Mouse (Mus musculus) left cerebral cortex, adult 8-10 months (tissue): Measurements from ENCODE around the gene Rps2. TPM values are rescaled to one million over a fixed set of nuclear protein-coding genes. Genes with fewer than 3 reads are reported as not detected.
"Not testable (repeated sequence)": the region's sequence is repeated elsewhere in the genome, so short reads cannot be mapped to it uniquely, and the experiment has no call there.

ENCODE experiments used
- DNase-seq, 2 experiments: peaks; one replicate each; pipeline ENCODE4 v3.0.0; 2022; ENCODE audit warnings: low spot score in 2 of 2
- total RNA-seq, 4 experiments: library from RNA; stranded (reverse); gene quantifications; 2 replicates each; pipeline ENCODE4 v1.2.4; 2022

Gene Rps2
- 100 to 1,000 TPM; 270 to 312 (median 290) TPM for total RNA-seq

DNA sequence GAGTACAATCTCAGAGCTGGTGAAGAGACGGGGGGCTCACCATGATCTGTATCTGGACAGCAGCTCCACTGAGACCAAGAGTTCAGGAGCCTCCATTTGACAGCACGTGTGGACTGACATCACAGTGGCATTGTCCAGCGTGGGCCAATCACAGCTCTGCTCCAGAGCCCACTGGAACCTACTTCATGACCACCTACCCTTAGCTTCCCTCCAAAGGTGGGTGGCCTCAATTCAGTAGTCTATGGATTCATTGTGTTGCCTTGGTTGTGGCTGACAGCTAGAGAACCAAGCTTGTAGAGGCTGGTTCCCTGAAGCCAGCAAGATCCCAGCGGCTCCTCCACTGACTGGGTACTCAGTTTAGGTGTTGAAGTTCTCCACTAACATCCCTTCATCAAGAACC lies at the start of gene Rps2, which contains the start of gene Rnf151:
Gene Rps2 (plus strand): TSS at position 174 of the 400 bp plus-strand sequence.
Gene Rnf151 (minus strand): TSS at position 121 of the 400 bp plus-strand sequence.
- no peak for DNase-seq

DNA sequence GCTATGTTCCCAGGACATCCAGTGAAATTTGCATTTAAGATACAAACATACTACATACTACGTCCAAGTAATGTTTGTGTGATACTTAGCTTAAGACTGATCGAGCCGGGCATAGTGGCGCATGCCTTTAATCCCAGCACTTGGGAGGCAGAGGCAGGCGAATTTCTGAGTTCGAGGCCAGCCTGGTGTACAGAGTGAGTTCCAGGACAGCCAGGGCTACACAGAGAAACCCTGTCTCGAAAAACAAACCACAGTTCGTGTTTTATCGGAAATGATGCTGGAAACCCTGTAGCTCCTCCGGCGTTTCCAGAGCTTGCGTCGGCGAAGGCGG lies 48.7 kb upstream of the Rps2 start:
- not testable (repeated sequence) for DNase-seq

DNA sequence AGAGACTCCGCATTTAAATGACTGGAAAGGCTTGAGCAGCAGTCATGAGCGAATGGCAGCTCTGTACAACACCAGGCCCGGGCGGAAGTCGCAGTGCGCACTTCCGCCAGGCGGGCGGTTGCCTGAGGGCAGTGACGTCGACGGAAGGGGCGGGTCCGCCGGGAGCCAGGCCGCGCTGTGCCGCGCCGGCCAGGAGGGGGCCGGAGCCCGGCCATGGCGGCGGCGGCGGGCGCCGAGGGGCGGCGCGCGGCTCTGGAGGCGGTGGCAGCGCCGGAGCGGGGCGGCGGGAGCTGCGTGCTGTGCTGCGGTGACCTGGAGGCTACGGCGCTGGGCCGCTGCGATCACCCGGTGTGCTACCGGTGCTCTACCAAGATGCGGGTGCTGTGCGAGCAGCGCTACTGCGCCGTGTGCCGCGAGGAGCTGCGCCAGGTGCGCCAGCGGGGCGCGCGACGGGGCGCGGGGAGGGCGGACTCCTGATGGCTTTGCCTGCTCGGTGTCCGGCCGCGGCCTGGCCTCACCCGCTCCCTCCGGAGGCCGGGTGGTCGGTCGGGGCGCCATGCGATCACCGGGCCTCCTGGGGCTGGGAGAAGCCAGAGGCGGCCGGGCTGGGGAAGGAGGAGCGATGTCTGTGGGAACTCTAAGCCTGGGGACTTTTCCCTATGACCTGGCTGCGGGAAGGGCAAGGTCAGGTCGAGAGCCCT lies 48.2 kb upstream of the Rps2 start, which contains the start of gene Zfp598:
Gene Zfp598 (plus strand): TSS at position 143 of the 701 bp plus-strand sequence.
- peak; percentile 86 to 91 for DNase-seq

DNA sequence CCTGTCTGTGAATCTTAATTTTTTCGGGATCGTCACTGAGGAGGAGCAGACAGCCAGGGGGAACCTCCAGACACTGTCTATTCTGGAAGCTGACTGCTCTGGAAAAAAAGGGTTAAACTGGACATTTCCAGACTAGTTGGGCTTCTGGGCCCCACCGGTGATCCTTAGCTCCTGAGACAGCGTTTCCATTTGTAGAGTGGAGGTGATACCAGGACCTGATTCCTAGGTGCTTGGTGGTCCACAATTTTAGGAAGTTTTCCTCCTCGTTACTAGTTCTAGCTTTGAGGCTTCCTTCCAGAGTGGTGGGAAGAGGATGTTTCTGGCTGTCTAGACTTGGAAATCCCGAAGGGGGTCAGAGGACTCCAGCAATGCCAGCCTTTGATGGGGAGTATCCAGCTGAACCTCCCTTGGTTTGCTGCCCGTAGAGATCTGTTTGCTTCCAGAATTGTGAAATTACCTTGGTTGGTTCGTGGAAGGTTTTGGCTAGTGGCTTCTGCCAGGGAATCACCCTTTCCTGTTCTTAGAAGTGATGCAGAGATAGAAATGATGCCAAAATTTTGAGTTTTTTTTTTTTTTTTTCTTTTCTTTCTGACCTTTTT lies 47.6 kb upstream of the Rps2 start:
- no peak for DNase-seq

DNA sequence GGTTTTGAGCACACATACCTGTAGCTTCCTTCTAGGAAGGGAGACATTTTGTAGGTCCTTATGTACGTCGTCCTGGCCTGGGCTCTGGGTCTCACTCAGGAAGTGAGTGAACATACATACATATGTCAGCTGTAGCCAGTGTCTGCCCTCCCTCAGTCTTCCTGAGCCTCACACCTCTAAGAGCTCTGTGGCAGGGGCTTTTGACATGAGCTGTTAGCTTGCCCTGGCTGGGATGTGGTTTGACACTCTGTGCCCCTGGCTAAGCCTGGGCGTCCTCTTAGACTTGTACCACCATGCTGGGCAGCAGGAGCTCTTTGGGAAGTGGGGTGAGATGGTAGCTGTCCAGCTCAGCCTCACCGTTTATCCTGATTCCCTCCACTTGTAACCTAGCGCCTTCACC lies 46.6 kb upstream of the Rps2 start:
- DNase-seq, result no peak

DNA sequence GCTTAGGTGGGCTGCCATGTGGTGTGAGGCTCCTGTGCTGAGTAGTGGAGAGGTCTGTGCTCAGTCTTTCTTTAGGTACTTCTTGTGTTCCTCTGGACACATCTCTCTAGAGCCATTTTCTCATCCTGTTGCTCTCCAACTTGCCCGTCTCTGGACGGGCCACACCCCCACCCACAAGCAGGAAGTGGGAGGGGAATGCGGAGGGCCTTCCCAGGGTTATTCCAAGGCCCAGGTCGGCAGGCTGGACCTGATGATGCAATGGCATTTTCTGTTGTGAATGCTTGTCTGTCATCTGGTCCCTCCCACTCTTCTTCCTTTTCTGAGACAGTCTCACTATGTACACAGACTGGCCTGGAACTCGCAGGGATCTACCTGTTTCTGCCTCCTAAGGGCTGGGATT lies 45.8 kb upstream of the Rps2 start:
- DNase-seq, result no peak

DNA sequence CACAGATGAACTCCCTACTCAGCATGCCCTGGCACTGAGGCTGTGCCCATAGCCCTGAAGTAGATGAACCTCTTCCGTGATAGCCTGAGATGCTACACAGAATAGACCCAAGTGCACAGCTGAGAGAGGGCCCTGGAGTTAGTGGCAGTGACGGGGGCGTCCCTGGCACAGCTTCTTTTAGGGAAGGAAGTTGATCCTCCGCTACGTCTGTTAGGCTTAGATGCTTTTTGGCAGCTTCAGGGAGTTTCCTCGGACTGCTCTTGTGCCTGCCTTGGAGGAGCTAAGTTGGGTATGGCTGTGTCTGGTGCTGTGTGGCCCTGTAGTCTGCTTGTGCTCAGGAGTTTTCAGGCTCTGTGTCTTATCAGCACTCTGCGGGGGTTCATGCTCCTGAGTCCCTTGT lies 43.6 kb upstream of the Rps2 start:
- DNase-seq, result no peak

DNA sequence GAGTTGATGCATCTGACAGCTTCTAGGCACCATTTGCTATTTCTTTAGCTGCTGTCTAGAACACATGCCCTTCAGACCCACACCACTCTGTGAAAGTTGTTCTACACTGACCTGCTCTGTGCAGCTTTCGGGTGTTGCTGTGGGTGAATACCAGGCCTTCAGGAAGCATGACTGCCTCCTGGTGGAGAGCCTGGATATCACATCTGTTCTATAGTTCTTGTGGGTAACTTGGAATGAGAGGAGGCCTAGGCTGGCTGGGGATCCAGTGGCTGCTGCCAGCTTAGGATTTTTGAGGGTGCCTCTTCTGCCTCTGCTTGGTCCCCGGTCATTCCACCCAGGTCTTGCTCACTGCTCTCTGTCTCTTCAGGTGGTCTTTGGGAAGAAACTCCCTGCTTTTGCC lies 41.7 kb upstream of the Rps2 start:
- DNase-seq, result no peak

DNA sequence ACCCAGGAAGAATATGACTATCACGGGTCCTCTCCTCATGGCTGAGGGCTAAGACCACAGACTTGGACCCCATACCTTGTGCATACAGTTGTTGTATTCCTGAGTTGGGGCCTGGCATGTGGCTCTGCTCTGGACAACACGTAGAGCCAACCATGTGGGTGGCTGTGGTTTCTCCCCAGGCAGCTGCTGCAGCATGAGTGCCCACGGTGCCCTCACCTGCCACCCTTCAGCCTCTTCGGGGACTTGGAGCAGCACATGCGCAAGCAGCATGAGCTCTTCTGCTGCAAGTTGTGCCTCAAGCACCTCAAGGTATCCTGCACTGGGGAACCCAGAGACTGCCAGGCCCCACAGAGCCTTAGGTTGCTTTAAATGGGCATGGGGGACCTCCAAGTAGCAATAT lies 41.0 kb upstream of the Rps2 start:
- DNase-seq, result no peak

DNA sequence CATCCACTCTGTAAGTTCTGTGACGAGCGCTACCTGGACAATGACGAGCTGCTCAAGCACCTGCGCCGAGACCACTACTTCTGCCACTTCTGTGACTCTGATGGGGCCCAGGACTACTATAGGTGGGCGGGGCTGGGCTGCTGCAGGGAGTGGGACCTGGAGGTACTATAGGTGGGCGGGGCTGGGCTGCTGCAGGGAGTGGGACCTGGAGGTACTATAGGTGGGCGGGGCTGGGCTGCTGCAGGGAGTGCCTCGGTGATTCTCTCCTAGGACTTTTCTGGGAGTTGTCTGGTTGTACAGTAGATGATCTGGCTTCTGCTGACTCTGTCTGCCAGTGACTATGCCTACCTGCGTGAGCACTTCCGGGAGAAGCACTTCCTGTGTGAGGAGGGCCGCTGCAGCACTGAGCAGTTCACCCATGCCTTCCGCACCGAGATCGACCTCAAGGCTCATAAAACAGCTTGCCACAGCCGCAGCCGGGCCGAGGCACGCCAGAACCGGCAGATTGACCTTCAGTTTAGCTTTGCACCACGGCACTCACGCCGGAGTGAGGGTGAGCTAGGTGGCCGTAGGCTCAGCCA lies 40.3 kb upstream of the Rps2 start:
- no peak for DNase-seq

DNA sequence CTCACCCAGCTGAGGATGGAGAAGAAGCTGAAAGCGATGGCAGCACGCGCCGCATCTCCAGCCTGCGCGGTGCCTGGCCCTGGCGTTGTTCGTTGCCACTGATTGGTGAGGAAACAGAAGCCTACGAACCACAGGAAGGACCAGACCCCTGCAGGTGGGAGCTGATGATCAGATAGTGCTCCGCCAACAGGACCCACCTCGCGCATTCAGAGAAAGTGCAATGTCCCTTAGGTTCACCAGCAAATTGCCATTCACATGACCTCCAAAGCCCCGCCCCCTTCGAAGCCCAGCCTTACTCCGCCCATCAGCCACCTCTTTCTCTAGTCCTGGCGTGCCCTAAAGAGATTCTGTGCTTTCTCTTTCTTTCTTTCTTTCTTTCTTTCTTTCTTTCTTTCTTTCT lies 31.4 kb upstream of the Rps2 start:
- DNase-seq, result no peak

DNA sequence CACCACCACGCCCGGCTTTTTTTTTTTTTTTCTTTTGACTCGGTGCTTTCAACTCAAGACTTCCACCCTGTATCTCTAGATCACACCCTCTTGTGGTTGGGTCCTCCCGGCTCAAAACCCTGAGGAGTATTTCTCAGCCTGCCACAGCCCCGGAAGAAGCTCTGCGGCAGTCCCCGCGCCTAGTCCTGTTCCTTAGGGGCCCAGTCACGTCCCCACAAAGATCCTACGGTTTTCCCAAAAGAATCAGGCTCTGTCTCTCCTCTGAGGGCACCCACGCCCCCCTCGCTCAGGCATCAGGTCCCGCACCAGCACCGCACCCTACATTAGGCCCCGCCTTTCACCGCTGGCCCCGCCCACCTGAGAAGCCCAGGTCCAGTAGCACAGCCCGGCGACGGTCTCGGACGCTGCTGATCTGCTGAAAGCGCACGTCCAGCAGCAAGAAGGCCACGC lies 30.7 kb upstream of the Rps2 start:
- no peak for DNase-seq

DNA sequence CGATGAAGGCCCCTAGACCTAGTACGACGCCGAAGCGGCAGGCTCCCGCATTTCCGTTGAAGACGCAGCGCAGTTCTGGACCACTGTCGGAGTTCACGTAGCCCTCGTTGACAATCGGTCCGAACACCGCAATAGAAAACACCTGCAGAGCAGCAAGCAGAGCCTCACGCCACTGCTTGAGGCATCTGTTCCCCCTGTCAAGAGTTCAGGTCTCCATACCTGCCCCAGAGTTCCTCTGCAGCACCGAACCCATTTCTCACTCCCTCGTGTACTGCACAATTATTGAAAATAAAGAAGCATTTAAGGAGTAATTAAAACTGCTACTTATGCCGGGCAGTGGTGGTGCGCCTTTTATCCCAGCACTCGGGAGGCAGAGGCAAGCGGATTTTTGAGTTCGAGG lies 30.3 kb upstream of the Rps2 start:
- DNase-seq, result no peak

DNA sequence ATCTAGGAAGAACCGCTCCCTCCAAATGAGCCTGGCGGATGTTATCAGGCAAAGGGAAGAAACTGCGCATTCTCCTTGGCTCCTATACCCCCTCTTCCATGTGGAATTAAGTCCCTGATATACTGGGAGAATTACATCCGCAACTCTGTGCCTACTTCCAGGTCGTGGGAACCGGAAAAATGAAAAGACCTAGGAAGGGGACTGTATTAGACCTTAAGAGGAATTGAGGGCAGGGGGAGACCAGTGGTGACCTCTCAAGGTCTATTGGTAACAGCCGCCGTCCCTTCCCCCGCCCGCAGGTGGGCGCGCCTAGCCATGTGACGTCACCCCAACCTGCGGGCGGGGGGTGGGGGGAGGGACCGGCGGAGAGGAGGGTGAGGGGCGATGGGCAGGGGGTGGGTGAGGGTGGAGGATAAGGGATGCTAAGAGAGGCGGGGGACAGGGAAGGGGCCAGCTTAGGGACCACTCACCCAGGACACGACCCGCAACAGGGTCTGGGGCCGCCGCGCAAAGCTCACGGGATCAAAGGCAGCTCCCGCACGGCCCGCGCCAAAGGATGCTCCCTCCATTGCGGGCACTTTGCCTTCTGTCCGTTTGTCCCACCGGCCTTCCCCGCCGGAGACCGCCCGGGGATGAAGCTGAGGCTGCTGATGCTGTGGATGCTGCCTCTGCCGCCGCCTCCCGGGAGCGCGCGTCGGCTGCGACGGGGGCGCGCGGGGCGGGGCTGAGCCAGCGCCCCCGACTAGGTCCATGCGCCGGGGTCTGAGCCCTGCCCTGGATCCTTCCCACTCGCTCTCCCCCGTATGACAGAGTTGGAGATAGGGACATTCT lies 28.4 kb upstream of the Rps2 start, which contains the start of gene Syngr3:
Gene Syngr3 (minus strand): TSS at position 705 of the 831 bp plus-strand sequence.
- DNase-seq, result peak; percentile 25 to 53

DNA sequence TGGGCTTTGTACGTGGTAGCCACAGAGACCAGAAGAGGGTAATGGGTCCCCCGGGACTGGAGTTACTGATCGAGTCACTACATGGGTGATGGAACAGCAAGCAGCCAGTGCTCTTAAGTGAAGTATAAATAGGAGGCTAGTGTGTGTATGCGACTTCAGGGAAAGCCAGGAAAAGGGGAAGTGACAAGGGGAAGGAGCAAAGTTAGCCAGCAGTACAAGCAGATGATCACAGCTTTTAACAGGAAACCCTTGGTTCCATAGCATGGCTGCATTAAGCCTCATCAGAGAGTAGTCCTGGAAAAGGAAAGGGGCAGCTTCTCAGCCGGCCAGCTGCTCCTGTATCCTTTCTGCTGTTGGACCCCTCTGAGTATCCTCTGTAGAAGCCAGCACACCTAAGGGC lies 25.5 kb upstream of the Rps2 start:
- no peak for DNase-seq

DNA sequence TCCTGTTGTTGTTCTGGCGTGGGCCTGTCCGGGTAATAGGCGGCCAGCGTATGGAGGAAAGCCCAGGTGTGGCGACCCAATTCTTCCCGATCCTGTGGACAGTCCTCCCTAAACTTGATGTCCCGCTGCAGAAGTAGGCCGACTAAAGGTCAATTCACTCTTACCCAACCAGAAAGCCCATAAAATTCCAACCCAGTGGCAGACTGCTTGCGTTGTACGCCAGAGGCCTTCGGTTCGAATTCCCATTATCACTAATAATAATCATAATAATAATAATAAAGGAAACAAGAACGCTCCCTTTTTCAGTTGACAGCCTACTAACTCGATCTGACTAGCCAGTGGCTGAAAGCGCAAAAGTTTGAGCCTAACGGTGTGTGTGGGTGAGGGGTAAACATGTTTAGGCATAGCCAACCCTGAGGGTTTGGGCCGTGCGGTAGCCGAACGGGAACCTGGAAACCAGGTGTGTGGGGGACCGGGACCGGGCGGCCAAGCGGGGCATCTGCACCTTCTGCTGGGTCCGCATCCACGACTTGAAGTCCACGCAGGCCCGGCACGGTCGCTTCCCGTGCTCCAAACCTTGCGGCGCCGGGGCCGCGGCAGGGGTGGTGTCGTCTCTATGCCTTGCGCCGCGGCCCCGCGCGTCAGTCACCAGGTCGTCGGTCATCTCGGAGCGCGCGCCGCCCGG lies 22.4 kb upstream of the Rps2 start:
- no peak for DNase-seq

DNA sequence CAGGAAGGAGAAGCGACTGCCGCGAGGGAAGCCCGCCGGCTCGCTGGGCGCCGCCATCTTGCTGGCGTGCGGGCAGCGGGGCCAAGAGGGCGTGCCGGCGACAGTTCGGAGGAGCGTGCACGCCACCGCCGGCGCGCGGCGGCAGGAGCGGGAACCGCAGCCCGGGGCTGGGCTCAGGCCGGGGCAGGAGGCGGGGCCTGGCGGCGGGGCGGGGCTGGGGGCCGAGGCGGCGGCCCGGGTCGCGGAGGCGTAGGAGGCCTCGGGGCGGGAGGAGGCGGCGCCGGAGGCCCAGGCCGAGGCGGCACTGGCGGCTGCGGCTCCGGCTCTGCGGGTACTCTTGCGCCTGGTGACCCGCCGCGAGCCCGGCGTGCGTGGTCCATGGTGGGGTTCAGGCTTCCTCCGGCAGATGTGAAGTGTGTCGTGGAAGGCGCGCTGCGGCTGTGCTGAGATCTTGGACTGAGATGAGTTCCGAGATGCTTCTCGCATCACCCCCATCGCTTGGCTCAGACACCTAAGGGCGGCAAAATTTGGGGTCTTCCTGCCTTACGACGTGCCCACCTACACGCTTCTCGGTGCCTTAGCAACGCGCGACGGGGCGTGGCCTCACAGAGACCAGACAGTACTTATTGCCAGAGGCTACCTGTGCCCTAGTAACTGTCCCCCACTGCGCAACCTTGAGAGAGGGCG lies 21.8 kb upstream of the Rps2 start, which contains the start of the genes Gfer and Noxo1:
Gene Gfer (minus strand): TSS at position 146 of the 687 bp plus-strand sequence.
Gene Noxo1 (plus strand): TSS at position 224 of the 687 bp plus-strand sequence.
- peak; percentile 67 to 76 for DNase-seq

DNA sequence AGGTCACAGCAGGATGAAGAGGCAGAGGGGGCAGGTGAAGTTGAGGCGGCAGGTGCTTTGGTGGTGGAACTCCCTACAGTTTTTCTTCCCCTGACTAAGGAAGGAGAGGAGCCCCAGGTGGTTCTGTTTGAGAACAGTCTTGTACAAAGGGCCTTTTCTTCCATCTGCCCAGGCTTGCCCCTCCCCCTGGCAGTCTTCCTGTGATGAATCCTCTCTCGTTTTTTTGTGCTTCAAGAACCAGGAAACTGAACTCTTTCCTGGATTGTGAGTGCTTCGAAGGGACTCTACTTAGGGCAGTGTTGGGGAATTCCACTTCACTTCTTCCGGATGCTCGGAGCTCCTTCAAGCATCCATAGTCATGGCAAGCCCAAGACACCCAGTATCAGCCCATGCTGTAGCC lies 19.9 kb upstream of the Rps2 start:
- DNase-seq, result no peak

DNA sequence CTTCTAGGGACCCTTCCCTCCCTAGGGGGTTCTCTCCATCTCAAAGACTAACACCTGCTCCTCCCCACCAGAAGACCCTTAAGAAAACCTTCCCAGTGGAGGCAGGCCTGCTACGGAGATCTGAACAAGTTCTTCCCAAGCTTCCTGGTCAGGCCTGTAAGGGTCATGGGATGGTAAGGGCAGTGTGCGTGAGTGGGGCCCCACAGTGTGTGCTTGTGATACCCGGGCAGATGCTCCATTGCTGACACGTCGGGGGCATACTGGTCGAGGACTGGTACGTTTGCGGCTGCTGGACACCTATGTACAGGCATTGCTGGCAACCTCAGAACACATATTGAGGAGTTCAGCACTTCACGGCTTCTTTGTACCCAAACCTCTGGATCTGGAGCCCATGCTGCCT lies 19.2 kb upstream of the Rps2 start:
- no peak for DNase-seq

DNA sequence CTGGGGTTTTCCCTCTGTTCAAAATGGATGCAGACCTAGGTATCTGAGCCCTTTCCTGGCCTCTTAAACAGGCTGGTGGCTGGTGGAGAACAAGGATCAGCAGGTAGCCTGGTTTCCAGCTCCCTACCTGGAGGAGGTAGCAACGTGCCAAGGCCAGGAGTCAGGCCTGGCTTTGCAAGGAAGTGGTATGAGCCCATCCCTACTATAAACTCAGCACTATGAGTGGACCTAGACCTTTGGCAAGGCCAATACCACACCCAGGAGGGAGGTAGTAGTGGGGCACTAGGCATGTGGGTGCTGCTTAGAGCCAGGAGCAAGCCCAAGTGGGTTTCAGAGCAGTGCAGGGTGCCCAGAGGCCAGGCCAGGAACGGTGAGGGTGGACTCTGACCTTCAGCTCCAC lies 18.4 kb upstream of the Rps2 start:
- no peak for DNase-seq
